Mouse (Mus musculus) CD4-positive helper T cell, adult 2 months (primary cell): ENCODE data around the gene Lsg1.

ENCODE experiments used
- DNase-seq: peaks from one replicate; pipeline ENCODE4 v3.0.0-alpha.2; 2012; ENCODE audit warnings: low read depth, missing footprints, low spot score

The Lsg1 gene

DNA sequence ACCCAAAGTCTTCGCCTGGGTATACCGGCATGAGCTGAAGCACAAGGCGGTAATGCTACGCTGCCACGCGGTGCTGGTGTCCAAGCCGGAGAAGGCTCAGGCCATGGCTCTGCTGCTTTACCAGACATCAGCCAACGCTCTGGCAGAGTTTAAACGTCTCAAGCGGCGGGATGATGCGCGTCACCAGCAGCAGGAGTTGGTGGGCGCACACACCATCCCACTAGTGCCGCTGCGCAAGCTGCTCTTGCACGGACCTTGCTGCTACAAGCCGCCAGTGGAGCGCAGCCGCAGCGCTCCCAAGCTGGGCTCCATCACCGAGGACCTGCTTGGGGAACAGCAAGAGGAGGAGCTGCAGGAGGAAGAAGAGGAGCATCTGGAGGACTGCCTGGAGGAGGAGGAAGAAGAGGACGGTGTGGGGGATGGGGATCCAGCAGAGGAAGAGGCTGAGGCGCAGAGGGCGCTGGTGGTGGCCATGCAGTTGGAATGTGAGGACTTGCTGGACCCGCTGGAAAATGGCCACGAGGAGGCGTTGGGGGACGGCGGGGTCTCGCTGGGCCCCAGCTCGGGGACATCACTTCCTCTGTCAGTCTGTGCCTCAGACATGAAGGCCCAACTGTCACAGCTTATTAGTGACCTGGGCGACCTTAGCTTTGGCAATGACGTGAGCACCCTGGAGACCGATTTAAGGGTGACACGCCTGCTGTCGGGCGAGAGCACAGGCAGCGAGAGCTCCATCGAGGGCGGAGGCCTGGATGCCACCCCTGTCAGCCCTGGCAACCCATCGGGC, 13.8 kb upstream of the Lsg1 start:
- peak; percentile 19 for DNase-seq

DNA sequence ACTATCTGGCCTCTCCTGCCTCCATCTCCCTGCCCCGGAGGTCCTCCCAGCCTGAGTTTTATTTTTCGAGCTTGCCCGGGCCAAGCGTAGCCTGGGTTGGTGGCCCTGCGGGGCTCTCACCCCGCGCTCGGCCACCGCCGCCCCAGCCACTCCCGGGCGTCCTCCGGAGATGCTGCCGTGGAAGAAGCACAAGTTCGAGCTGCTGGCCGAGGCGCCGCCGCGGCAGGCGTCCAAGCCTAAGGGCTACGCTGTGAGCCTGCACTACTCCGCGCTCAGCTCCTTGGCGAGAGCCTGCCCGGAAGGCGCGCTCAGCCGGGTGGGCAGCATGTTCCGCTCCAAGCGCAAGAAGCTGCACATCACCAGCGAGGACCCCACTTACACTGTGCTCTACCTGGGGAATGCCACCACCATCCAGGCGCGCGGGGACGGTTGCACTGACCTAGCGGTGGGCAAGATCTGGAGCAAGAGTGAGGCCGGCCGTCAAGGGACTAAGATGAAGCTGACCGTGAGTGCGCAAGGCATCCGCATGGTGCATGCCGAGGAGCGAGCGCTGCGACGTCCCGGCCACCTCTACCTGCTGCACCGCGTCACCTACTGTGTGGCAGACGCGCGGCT, 13.1 kb upstream of the Lsg1 start:
- DNase-seq, result peak; percentile 32

DNA sequence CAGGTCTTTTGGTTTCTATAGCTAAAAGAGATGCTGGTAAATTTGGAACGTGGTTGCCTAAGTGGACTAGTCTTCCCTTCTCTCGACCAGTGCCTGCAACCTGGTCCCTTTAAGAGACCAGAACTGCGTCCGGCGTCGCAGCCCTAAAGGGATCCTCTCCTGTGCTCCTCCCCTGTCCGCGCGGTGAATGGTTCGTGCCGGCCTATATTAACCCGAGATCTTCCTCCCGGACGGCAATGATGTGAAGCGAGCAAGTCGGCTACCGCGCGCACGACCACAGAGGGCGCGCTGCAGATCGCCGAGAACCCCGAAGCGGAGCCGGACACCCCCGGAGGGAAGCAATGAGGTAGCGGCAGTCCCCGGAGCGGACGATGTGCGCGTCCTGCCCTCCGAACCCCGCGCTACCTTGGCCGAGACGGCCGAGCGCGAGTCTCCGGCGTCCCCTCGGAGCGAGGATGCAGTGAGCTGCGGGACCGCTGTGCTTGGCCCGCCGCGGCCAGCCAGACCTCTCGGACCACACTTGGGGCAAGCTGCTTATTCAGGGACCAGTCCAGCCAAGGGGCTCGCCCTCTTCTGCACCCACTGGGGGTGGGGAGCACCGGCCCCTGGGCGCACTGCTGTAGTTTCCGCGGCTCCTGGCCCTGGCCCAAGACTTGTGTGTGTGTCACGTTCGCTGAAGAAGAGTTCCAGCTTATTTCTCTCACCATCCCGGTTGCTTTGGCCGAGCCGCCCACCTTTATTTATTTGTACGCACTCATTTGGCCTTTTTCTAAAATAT, 12.3 kb upstream of the Lsg1 start, which contains the start of gene Fam43a:
Gene Fam43a, plus strand, starts transcription at position 233 of the 778 bp plus-strand sequence.
- DNase-seq, result peak; percentile 80

DNA sequence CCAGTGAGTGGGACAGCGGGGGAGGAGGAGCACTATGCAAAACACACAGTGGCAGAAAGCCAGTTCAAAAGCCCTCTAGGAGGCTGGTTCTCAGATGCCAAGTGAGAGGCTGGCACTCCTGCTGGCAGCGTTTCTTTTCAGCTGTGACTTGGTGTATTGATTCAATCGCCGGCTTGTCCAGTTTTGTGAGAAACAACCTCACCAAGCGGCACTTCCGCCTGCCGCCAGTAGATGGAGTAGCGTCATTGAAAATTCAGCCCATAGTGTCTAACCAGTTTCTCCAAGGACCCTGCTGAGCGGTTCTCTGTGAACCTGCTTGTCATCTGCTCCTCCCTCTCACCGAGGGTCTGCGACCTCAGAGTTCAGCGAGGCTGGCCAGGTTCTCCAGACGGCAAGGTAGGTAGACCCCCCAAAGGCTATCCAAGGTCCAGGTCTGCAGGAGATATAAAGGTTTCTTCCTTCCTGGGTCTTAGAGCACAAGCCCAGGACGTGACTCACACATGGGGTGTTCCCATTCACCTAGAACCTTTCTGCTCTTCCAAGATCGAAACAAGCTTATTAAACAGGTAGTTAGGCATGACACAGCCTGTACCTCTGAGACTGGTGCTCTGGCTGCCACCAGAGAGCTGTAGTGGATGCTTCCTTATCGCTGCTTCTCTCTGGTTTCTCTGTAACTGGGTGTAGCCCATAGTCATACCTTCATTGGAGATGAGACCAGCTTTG, 9.7 kb upstream of the Lsg1 start:
- peak; percentile 81 for DNase-seq

DNA sequence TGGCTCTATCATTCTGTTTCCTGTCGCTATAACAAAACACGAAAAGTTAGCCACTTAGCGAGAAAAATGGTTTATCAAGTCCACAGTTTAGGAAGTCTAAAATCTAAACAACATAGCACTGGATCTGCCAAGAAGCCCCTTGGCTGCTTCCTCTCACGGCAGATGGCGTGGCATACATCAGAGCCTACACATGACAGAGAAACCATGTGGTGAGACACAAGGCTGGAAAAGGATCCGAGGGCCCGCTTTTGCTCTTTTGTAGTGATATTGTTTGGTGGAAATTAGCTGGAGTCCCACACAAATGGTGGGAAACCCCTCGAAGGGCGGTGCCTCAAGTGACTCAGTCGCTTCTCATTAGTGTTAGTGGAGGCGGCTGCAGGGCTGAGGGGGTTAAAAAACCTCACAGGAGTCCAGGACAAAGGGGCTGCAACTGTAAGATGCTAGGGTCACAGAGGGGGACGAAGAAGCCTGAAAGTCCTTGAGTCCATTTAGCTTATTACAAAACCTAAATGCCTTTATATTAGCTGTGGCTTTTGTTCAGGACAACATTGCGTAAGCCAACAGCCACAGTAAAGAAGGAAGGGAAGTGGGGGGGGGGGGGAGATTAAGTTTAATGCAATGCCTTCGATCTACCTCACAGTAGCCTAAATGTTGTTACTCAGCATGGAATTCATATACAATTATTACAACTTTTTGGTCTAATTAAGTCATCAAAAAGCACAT, 8.6 kb upstream of the Lsg1 start:
- DNase-seq, result no peak

DNA sequence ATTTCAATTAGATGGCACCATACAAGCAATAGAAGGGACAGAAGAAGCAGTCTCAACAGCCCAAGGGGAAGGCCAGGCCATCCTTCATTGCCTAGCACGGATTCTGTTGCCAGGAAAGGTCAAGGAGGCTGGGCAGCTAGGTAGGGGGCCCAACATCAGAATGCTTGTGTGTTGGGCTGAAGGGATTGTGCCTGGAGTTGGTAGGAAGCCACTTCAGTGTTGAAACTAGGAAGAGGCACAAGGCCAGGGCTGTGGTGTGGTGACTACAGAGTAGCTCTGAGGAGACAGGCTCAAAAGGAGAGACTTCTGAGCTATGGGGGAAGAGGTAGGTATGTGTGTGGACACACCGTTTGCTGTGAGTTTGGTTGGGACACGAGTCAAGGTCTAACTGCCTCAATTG, 8.0 kb upstream of the Lsg1 start:
- DNase-seq, result no peak

DNA sequence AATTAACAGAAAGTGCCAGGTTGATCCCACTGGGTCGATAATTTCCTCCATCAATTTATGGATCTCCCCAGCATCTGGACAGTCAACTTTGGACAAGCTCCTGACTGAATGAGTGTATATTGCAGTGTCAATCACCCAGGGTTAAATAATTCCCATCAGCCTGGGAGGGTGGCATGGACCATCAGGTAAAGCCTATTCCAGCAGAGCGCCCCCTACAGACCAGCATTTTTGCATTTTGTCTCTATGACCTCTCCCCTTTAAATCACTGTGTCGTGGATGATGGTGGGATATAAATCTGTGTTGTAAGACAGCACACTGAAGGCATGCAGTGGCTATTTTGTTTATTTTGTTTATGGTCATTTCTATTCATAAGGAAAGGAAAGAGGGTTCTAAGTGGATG, 4.6 kb upstream of the Lsg1 start:
- peak; percentile 17 for DNase-seq

DNA sequence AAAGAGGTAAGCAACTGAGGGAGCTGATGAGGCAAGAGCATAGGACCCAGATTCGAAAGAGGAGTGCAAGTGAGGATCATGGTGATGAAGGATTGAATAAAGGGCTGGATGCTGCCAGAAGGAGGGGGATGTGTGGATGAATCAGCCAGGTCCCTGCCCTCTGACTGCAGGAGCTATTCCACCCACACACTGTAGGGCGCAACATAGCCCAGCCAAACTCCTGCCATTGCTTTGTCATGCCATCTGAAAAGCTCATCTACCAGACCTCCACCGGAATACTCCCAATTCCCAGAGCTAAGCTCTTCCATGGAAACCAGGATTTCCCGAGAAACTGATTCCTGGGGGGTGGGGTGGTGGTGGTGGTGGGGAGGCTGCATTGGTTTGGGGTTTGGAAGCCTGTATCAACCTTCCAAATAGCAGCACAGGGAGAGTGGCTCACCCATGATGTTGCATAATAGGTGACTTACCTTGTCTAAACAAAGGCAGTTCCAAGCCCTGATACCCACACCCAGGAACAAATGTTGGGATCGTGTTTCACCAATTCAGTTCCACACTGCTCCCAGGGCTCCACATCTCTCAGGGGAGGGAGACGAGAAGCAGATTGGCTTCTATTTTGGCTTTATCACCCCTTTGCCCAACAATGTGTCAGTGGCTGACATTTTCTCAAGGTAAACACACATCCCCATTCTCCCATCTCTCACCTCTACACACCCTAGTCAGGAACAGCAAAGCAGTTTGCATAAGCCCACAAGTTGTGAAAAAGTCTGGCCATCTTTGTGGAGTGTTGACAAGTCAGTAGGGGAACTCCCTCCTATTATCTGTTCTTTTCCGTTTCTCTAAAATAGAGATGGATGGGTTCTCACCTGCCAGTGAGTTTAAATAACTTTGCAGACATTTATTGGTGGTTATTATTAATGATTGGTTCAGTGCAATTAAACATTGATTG, 3.1 kb upstream of the Lsg1 start:
- no peak for DNase-seq

DNA sequence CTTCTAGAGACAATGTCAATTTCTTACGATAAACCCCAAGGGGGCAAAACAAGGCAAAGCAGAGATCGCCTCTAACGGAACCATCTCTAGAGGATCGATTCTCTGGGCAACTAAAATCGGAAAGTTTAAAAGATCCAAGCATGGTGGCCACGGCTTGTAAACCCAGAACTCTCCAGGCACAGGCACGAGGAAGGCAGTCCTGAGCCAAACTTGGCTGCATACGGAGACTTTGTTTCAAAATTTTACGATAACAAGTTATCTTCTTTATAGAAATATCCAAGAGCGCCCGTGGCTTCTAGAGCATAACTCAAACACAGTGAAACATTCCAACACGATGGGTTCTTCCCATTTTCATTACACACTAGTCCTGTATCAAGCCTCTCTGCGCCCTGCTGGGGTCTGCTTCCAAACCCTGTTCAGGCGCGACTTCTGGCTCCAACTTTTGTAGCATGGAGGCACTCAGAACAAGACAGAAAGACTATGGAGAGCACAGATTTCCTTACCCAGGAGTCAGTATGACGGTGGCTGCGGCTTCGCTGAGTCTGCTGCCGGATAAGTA, 378 bp downstream of the Lsg1 start:
- no peak for DNase-seq

DNA sequence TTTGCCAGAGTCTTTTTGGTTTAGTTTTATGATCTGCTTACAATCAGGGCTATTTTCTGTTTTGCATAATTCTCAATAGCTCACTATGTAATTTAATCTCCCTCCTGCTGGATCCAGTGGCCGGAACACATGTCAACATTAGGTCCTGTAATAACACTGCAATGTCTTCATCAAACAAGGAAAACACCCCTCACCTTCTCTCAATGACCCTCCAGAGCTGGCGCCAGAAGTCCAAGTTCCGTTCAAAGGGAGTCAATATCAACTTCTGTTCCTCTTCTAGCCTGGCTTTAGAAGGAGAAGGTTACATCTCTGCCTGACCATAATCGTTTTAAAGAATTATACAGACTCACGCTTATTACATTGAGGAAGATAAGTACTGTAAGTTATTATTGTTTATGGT, 6.6 kb downstream of the Lsg1 start:
- no peak for DNase-seq

DNA sequence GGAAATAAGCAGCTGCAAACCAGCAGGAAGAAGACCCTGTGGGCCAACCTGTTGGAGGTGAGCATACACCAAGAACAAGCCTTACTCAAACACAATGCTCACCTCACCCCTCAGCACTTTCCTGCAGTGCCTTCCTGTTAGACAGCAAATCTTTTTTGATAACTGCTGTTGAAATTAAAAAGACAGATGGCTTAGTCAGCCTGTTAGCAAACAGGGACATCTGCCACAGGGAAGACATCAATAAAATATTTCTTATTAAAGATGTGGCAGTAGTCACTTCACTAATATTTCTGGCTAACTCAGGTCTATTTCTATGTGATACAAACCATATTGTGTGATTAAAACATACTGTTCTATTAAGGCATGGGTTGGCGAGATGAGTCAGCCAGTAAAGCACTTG, 11.0 kb downstream of the Lsg1 start:
- DNase-seq, result no peak

DNA sequence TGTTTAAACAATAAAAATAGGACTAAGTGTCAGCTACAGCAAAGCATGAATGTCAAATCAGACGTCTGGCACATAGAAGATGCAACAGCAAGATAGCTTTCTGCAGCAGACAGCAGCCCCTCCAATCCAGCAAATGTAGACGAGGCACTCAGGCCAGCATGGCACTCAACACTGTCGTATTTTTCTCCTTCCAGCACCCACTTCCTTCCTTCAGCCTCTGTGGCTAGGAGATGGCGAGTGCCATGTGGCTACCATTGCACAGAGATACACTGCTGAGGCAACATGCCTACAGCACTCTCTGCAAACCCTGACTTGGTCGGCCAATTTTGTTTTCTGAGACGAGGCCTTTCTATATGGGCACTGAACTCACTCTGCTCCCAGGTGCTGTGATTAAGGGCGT, 11.6 kb downstream of the Lsg1 start:
- no peak for DNase-seq

DNA sequence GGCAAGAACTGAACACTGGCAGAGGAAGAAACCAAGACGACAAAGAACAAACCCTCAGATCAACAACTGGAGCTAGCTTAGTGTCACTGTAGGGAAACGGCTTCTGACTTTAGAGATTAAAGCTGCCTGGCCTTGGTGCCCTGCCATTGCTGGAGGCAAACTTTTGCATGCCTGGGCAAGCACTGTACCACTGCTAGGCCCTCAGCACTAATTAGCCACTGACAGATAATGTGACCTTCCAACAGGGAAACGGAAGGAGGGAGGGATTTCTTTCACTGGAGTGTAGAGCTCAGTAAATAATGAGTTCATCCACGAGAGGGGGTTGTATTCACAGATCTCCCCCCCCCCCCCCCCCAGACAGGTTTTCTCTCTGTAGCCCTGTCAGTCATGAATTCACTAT, 15.2 kb downstream of the Lsg1 start:
- DNase-seq, result no peak

DNA sequence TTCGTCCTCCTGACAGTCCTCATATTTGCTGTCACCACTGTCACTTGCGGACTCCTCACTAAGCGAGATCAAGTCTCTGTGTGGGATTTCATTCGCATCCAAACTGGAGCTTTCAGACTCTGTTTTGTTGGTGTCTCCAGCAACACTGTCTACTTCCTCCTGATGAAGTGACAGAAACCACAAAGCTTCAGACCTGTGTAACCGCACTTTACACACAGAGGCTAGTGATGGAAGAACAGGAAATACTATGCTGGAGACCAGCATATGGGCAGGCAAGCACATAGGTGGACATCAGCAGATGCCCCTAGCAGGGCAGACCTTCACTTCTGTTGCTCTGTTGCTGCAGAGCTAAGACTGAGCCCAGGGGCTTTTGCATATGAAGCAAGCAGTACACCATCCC, 16.0 kb downstream of the Lsg1 start:
- no peak for DNase-seq

DNA sequence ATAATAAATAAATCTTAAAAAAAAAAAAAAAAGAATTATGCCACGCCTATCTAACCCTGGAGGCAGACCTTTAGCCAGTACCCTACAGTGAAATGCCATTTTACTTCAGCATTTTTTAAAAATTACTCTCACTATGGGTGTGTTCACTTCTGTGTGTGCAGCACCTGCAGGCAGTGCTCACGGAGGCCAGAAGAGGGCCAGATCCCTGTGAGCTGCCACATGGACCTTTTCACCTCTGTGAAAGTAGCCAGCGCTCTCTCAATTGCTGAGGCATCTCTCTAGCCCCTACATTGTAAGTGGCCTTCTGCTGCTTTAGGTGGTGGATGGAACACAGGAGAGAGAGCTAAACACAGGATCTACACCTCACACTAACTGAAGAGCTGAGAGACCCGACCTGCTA, 17.2 kb downstream of the Lsg1 start:
- DNase-seq, result no peak

DNA sequence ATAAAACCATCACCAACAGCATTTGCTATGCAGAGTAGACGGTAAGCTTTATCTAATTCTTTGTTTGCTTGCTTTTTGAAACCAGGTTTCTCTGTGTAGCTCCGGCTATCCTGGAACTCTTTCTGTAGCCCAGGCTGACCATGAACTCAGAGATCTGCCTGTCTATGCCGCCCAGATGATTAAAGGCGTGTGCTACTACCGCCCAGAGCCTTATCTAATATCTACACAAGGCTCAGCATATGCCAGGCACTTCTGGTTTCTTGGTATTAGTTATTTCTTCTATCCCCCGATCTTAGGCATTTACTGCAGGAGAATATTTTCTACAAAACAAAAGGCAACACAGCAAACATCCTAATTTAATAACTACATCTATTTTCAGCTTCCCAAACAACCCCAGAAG, 21.8 kb downstream of the Lsg1 start:
- no peak for DNase-seq

DNA sequence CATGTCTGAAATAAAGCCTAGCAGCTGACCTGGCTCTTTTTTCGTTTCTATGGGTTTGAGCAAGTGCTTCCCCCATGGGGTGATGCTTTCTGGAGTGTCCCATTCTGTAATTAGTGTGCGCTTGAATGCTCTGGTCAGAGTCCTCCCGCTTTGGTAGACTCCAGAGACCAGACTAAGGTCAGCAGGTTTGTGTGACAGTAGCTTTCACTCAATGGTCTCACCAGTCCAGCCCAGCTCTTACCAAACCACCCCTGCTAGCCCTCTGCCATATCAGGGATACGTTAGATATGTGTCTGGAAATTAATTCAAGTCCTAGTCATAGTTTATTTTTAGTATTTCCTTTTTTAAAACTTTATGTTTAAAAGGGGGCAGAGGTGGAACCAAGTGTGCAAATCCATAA, 26.8 kb downstream of the Lsg1 start:
- DNase-seq, result no peak

DNA sequence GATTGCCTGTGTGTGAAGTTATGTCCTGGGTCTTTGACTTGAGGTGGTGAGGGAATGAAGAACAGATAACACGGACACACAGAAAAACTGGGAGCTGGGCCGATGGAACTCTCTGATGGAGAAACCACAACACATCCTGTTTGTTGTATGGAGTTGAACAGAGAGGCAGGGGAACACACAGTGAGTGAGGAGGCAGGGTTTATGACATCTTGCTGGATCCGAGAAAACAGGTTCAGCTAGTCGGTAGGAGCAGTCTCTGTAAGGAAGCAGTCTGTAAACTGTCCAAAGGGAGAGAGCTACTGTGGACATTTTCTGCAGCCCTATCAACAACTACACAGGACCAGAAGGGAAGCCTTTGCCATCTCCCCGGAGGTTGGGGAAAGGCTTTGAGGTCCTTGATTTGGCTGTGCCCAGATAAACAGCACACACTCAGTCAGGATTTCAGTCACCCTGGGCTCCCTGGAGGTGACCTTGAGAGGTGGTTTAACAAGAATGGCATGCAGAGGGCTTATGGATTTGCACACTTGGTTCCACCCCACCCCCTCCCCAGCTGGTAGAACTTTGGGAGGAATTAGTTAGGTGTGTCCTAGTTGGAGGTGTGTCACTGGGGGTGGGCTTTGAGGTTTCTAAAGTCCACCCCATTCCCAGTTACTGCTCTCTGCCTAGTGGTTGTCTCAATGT, 27.9 kb downstream of the Lsg1 start:
- no peak for DNase-seq

DNA sequence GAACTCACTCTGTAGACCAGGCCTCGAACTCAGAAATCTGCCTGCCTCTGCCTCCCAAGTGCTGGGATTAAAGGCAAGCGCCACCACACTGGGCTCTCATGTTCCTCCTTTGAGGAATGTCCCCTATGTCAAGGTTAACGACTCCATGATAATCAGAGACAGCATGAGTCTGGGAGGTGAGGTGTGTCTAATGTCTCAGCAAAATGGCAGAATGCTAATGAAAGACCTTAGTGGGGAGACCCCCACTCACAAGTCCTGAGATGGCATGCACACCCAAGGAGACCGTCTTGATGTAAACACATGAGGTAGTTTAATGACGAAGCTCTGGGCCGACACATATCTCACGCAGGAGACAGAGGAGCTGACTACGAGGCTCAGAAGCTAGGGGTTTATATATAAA, 33.3 kb downstream of the Lsg1 start:
- no peak for DNase-seq
